ENCODE assay signal across 15 mouse cellular contexts in genomic region chr9:73965322-73965915, GRCm38 (mm10). TPM values are rescaled to one million over a fixed set of nuclear protein-coding genes. Genes with fewer than 3 reads are reported as not detected.
A peak's percentile ranks its signal among the peaks of the same experiment; 100 is the strongest.
DNase-seq lines count a peak whose midpoint lies in the region; ATAC-seq and TF ChIP-seq lines count a peak whose summit lies in the region.
"Had no signal": no experiment of that assay in that cellular context is flagged by ENCODE, and none has a peak within 500 bp of the region (broad histone marks: within the 10 kb centered on the region; RNA-seq: fewer than 3 reads in every experiment).

No protein-coding gene starts in this region.

- no peaks in the 10 kb centered on the region for H3K9me3 ChIP-seq in heart, embryonic 11.5 days (replicated peaks; ENCODE audit: control insufficient read depth, low read length)
- H3K9me3 ChIP-seq in limb, embryonic 14.5 days (ENCODE audit: control insufficient read depth, low read length): no peaks in the 10 kb centered on the region
- no peaks in the 10 kb centered on the region for H3K9me3 ChIP-seq in limb, embryonic 10.5 days (replicated peaks)
- H3K9me3 ChIP-seq in heart, embryonic 16.5 days (replicated peaks; ENCODE audit: control insufficient read depth, low read length): no peaks in the 10 kb centered on the region
- H3K9me3 ChIP-seq in liver, embryonic 12.5 days (replicated peaks): no peaks in the 10 kb centered on the region
- no peaks in the 10 kb centered on the region for H3K9me3 ChIP-seq in intestine, postnatal 0 days (ENCODE audit: control insufficient read depth)
- H3K9me3 ChIP-seq: neural tube, embryonic 13.5 days had no signal

- H3K4me1 ChIP-seq in heart, embryonic 11.5 days (ENCODE audit: control insufficient read depth, insufficient read depth, low read length): peaks cover 20% of the 10 kb centered on the region
- H3K4me1 ChIP-seq in limb, embryonic 14.5 days (ENCODE audit: control insufficient read depth, insufficient read depth, low read length): peaks cover 15% of the 10 kb centered on the region
- peaks cover 14% of the 10 kb centered on the region for H3K4me1 ChIP-seq in limb, embryonic 10.5 days
- peaks cover 31% of the 10 kb centered on the region for H3K4me1 ChIP-seq in heart, embryonic 16.5 days (ENCODE audit: control insufficient read depth, insufficient read depth, low read length)
- H3K4me1 ChIP-seq in liver, embryonic 12.5 days: no peaks in the 10 kb centered on the region
- H3K4me1 ChIP-seq in intestine, postnatal 0 days (replicated peaks; ENCODE audit: control insufficient read depth, insufficient read depth, low read length): no peaks in the 10 kb centered on the region

- no peak for DNase-seq in heart, postnatal 25 days (ENCODE audit: low spot score)
- peak; percentile 40 for DNase-seq in limb, embryonic 14.5 days (ENCODE audit: low spot score)
- DNase-seq in limb, embryonic 10.5 days (ENCODE audit: low spot score): no peak
- peak; percentile 58 for DNase-seq in cerebellum, adult 8-10 months
- DNase-seq: adrenal gland, adult 8-10 months; layer of hippocampus, postnatal 36 days; right cerebral cortex, adult 18-20 months; thymus, adult 2 months had no signal

- no peak for TF ChIP-seq CTCF in intestine, postnatal 0 days (IDR thresholded peaks at IDR 0.05; ENCODE audit: low read depth)

- no peaks in the 10 kb centered on the region for H3K27me3 ChIP-seq in heart, embryonic 11.5 days (ENCODE audit: control insufficient read depth, insufficient read depth, low read length)
- no peaks in the 10 kb centered on the region; the same call in none of the 2 replicates for H3K27me3 ChIP-seq in limb, embryonic 14.5 days (ENCODE audit: control insufficient read depth, insufficient read depth, low read length)
- 0 out of 2 replicates have a peak, but pooled peaks cover 11% of the 10 kb centered on the region for H3K27me3 ChIP-seq in limb, embryonic 10.5 days (ENCODE audit: low read depth, poor library complexity, severe bottlenecking)
- no peaks in the 10 kb centered on the region for H3K27me3 ChIP-seq in heart, embryonic 16.5 days (ENCODE audit: control insufficient read depth, insufficient read depth, low read length)
- H3K27me3 ChIP-seq in liver, embryonic 12.5 days (replicated peaks): peaks cover 13% of the 10 kb centered on the region
- H3K27me3 ChIP-seq in intestine, postnatal 0 days (replicated peaks; ENCODE audit: control insufficient read depth, insufficient read depth, low read length): 0 out of 2 replicates have a peak, but pooled peaks cover 3% of the 10 kb centered on the region

- 37% methylated on average over 9 of the region's 9 CpGs for WGBS in heart, embryonic 11.5 days (ENCODE audit: insufficient replicate concordance)
- 53% methylated on average over 9 of the region's 9 CpGs for WGBS in limb, embryonic 14.5 days
- WGBS in limb, embryonic 10.5 days: 86% methylated on average over 9 of the region's 9 CpGs
- 20% methylated on average over 9 of the region's 9 CpGs for WGBS in heart, embryonic 16.5 days
- WGBS in liver, embryonic 12.5 days (ENCODE audit: insufficient replicate concordance): 54% methylated on average over 9 of the region's 9 CpGs
- WGBS in intestine, postnatal 0 days: 42% methylated on average over 9 of the region's 9 CpGs

- intact Hi-C loops in heart, postnatal 25 days (cut with DNase I): no loop called here

- H3K27ac ChIP-seq in heart, embryonic 11.5 days (ENCODE audit: low read depth, low read length): no peak overlapping the region
- H3K27ac ChIP-seq in limb, embryonic 14.5 days (replicated peaks; ENCODE audit: low read depth, low read length): no peak overlapping the region
- no peak overlapping the region for H3K27ac ChIP-seq in limb, embryonic 10.5 days
- peak overlapping the region; percentile 75 for H3K27ac ChIP-seq in heart, embryonic 16.5 days (ENCODE audit: low read length)
- H3K27ac ChIP-seq in liver, embryonic 12.5 days: no peak overlapping the region
- no peak overlapping the region for H3K27ac ChIP-seq in intestine, postnatal 0 days (ENCODE audit: low read depth, low read length)
- H3K27ac ChIP-seq: neural tube, embryonic 13.5 days had no signal

- H3K9ac ChIP-seq in heart, embryonic 11.5 days (ENCODE audit: low read depth, low read length): no peak overlapping the region
- H3K9ac ChIP-seq in limb, embryonic 14.5 days (ENCODE audit: low read depth, low read length, severe bottlenecking): no peak overlapping the region
- H3K9ac ChIP-seq in heart, embryonic 16.5 days (ENCODE audit: low read length): no peak overlapping the region
- no peak overlapping the region for H3K9ac ChIP-seq in liver, embryonic 12.5 days
- H3K9ac ChIP-seq in intestine, postnatal 0 days (ENCODE audit: low read depth, low read length): no peak overlapping the region
- H3K9ac ChIP-seq: neural tube, embryonic 13.5 days had no signal

- peak overlapping the region; percentile 23 for H3K4me2 ChIP-seq in heart, embryonic 11.5 days
- no peak overlapping the region for H3K4me2 ChIP-seq in limb, embryonic 14.5 days (replicated peaks; ENCODE audit: low read depth, low read length, severe bottlenecking)
- peak overlapping the region; percentile 60 for H3K4me2 ChIP-seq in heart, embryonic 16.5 days (ENCODE audit: low read depth, low read length)
- no peak overlapping the region for H3K4me2 ChIP-seq in liver, embryonic 12.5 days
- no peak overlapping the region for H3K4me2 ChIP-seq in intestine, postnatal 0 days (replicated peaks; ENCODE audit: low read depth)
- H3K4me2 ChIP-seq: liver, embryonic 11.5 days had no signal

- TF ChIP-seq POLR2A in limb, embryonic 14.5 days (IDR thresholded peaks at IDR 0.05; ENCODE audit: borderline replicate concordance, extremely low read depth, insufficient read depth, insufficient read length): no peak

- no peak overlapping the region for H3K4me3 ChIP-seq in heart, embryonic 11.5 days (ENCODE audit: low read depth, low read length)
- no peak overlapping the region for H3K4me3 ChIP-seq in limb, embryonic 14.5 days (replicated peaks; ENCODE audit: low read length)
- H3K4me3 ChIP-seq in limb, embryonic 10.5 days: no peak overlapping the region
- peak overlapping the region; percentile 21; the same call in 1 of the 2 replicates for H3K4me3 ChIP-seq in heart, embryonic 16.5 days (ENCODE audit: low read length)
- H3K4me3 ChIP-seq in liver, embryonic 12.5 days: no peak overlapping the region
- no peak overlapping the region for H3K4me3 ChIP-seq in intestine, postnatal 0 days (ENCODE audit: low read depth, low read length)
- H3K4me3 ChIP-seq: neural tube, embryonic 13.5 days had no signal

- no peaks in the 10 kb centered on the region for H3K36me3 ChIP-seq in heart, embryonic 11.5 days (ENCODE audit: control insufficient read depth, insufficient read depth, low read length)
- no peaks in the 10 kb centered on the region for H3K36me3 ChIP-seq in limb, embryonic 14.5 days (ENCODE audit: control insufficient read depth, insufficient read depth, low read length)
- H3K36me3 ChIP-seq in limb, embryonic 10.5 days: no peaks in the 10 kb centered on the region
- no peaks in the 10 kb centered on the region for H3K36me3 ChIP-seq in heart, embryonic 16.5 days (ENCODE audit: control insufficient read depth, insufficient read depth)
- no peaks in the 10 kb centered on the region for H3K36me3 ChIP-seq in liver, embryonic 12.5 days
- no peaks in the 10 kb centered on the region for H3K36me3 ChIP-seq in intestine, postnatal 0 days (ENCODE audit: control insufficient read depth, insufficient read depth)
- H3K36me3 ChIP-seq: neural tube, embryonic 13.5 days had no signal

- no peak for ATAC-seq in heart, embryonic 11.5 days (replicated peaks; ENCODE audit: insufficient number of reproducible peaks, low FRiP score, low TSS enrichment)
- ATAC-seq in limb, embryonic 14.5 days (ENCODE audit: low FRiP score, low read depth): no peak
- no peak for ATAC-seq in heart, embryonic 16.5 days (replicated peaks; ENCODE audit: extremely low read depth, insufficient read depth, low FRiP score)
- ATAC-seq in liver, embryonic 12.5 days: no peak
- ATAC-seq in intestine, postnatal 0 days: no peak

RNA-seq across cellular contexts. Expression of gene Unc13c, which starts 3.3 kb away (rescaled TPM):
- 1.3 and 2.4 TPM in 2 replicates for polyA plus RNA-seq in heart, embryonic 11.5 days (2014; fragmentation: Nextera tagmentation; extraction: Ambion mirVana)
- under 1 TPM; 0.22 to 0.23 TPM for total RNA-seq in heart, postnatal 25 days (2021)
- 0.56 and 0.73 TPM in 2 replicates for polyA plus RNA-seq in limb, embryonic 14.5 days (2012; rRNA removed)
- 1.3 and 1.5 TPM in 2 replicates for polyA plus RNA-seq in limb, embryonic 14.5 days (2014; fragmentation: Nextera tagmentation; extraction: Ambion mirVana)
- polyA plus RNA-seq in limb, embryonic 10.5 days (2016; fragmentation: Nextera tagmentation; extraction: Ambion mirVana): 0.09 TPM in 2 replicates
- 1.4 and 1.6 TPM in 2 replicates for polyA plus RNA-seq in heart, embryonic 16.5 days (2015; fragmentation: Nextera tagmentation; extraction: Ambion mirVana)
- 0.04 and 0.06 TPM in 2 replicates for polyA plus RNA-seq in liver, embryonic 12.5 days (2016; fragmentation: Nextera tagmentation; extraction: Ambion mirVana)
- polyA plus RNA-seq in intestine, postnatal 0 days (2015; fragmentation: Nextera tagmentation; extraction: Ambion mirVana): 0.13 and 0.16 TPM in 2 replicates
- total RNA-seq: megakaryocyte-erythroid progenitor cell, adult 5-6 weeks had no signal
- polyA plus RNA-seq: thymus, adult 2 months had no signal

Comparison
In these comparisons a context has a peak if more than half of its experiments do, and no peak if none do; other contexts are left out.
1. DNase-seq: peak in limb, embryonic 14.5 days (single experiment) and cerebellum, adult 8-10 months (single experiment); none in heart, postnatal 25 days (single experiment) and limb, embryonic 10.5 days (single experiment).
2. H3K4me2 ChIP-seq: peak in heart, embryonic 11.5 days (single experiment) and heart, embryonic 16.5 days (single experiment); none in limb, embryonic 14.5 days (single experiment), liver, embryonic 12.5 days (single experiment) and intestine, postnatal 0 days (single experiment).